Mouse (Mus musculus) heart, embryonic 10.5 days (tissue): ENCODE data around the gene Tbc1d8. TPM values are rescaled to one million over a fixed set of nuclear protein-coding genes. Genes with fewer than 3 reads are reported as not detected.

Source experiments
- DNase-seq: peaks from one replicate; pipeline ENCODE4 v3.0.0-alpha.2; 2017; ENCODE audit warnings: low spot score
- H3K27ac ChIP-seq: fragments of 300-500 bp; sonication (generic); 2 replicates; pipeline ENCODE4 v1.5.1; 2016; ENCODE audit warnings: mild to moderate bottlenecking
- H3K27me3 ChIP-seq: fragments of 300-500 bp; sonication (generic); 2 replicates; pipeline ENCODE4 v1.6.1; 2016; ENCODE audit warnings: mild to moderate bottlenecking; ENCODE audit not compliant: poor library complexity, insufficient read depth, severe bottlenecking
- H3K36me3 ChIP-seq: fragments of 300-500 bp; sonication (generic); 2 replicates; pipeline ENCODE4 v1.6.1; 2016; ENCODE audit warnings: mild to moderate bottlenecking, moderate library complexity
- H3K4me1 ChIP-seq: fragments of 300-500 bp; sonication (generic); 2 replicates; pipeline ENCODE4 v1.6.1; 2016; ENCODE audit warnings: mild to moderate bottlenecking
- H3K4me3 ChIP-seq: fragments of 300-500 bp; sonication (generic); 2 replicates; pipeline ENCODE4 v1.5.1; 2016; ENCODE audit warnings: mild to moderate bottlenecking, moderate library complexity
- H3K9me3 ChIP-seq: fragments of 300-500 bp; sonication (generic); 2 replicates; pipeline ENCODE4 v1.6.1; 2016; ENCODE audit warnings: mild to moderate bottlenecking, moderate library complexity
- WGBS: fragments of 180-500 bp; shearing (Covaris S2); methylation state at CpG from one replicate; pipeline ENCODE4 v1.1.7; 2016; 5-methylcytosine and 5-hydroxymethylcytosine counted together
- polyA plus RNA-seq: library from polyadenylated mRNA; unstranded; fragments of >200 nt; fragmentation: Nextera tagmentation; extraction: Ambion mirVana; gene quantifications from 2 replicates; pipeline ENCODE4 v1.2.1, GENCODE M21; 2016

Tbc1d8 gene
- 7.5 and 11.6 TPM in 2 replicates for polyA plus RNA-seq

DNA sequence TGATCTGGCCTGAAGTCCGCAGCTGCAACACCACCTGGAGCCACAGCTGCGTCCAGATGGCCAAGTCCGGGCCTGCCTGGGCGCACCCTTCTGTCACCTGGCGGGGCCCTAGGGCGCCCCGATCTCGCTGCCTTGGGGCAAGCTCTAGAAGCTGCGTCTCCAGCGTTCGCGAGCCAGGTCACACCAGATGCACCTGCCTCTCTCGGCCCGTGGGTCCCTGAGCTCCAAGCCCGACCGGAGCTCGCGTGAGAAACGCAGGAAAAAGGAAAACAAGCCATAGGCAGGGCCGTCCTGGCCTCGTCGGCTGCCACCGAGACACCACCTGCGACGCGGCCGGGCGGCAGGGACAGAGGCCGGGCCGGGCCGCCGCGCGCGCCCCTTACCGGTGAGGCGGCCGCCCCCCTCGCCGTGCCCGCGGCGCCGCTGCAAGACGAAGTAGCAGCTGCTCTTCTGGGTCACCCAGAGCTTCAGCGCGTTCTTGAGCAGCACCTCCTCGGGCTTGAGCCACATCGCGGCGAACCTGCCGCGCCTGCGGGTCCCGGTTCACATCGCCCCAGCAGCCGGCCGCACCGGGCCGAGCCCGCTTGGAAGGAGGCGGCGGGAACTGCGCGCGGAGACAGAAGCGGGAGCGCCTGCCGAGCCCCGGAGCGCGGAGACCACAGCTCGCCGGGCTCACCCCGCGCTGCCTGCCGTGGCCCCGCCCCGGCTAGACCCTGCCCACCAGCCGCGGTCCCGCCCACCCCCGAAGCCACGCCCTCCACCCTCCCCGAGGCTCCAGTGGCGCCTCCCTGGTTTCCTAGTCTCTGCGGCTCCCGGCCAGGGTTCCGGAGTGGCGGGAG, at the start of gene Tbc1d8:
Gene Tbc1d8 (minus strand): TSS at position 699 of the 839 bp plus-strand sequence.
- under 1% methylated on average over 86 of the region's 90 CpGs for WGBS
- Histone ChIP-seq H3K4me3 (peak within 1 kb of the TSS; percentile 79), H3K4me1 (peaks cover 13% of the 10 kb centered on the region), H3K36me3 (0 out of 2 replicates have a peak, but pooled peaks cover 4% of the 10 kb centered on the region), H3K27me3 (peaks cover 13% of the 10 kb centered on the region), H3K27ac (peak within 1 kb of the TSS; percentile 91), H3K9me3 (no peaks in the 10 kb centered on the region)
- DNase-seq = peak; percentile 96

DNA sequence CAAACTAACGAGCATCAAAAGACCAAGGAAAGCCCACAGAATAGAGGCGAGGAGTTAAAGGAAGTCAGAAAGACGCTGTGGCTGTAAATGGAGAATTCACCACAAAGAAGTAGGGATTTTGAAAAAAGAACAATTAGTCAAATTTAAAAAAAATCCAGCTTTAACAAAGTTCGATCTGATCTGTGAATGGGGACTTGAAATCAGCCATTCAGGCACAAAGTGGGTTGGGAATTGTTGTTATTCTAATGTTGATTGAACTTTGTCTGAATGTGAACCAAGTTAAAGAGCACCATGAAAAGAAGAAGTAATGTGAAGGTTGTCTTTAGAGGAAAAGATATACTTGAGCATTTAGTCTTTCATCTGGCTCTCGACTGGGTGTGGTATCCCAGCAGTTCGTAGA, 49.8 kb upstream of the Tbc1d8 start:
- H3K27ac ChIP-seq = no peak overlapping the region
- H3K4me3 ChIP-seq = no peak overlapping the region
- H3K9me3 ChIP-seq = no peaks in the 10 kb centered on the region
- WGBS = 75% methylated on average over 6 of the region's 6 CpGs
- no peaks in the 10 kb centered on the region for H3K36me3 ChIP-seq
- no peak for DNase-seq
- H3K27me3 ChIP-seq = no peaks in the 10 kb centered on the region
- H3K4me1 ChIP-seq = no peaks in the 10 kb centered on the region

DNA sequence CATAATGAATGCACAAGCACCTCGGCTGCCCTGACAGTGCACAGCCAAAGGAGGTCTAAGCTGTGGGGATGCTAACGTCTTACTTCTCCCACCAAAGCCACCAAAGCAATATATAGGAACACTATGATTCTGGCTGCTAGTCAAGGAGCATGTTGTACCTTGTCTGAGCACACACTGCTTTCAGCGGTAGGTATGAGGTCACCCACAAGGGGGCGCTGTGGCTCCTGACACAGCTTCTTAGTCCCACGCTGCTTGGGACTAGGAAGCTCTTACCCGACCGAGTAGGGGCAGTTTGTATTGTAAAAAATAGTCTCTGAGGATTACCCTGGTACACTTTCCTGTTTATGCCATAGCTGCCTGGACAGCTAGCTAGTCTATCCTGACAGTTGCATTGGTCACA, 48.9 kb upstream of the Tbc1d8 start:
- no peaks in the 10 kb centered on the region for H3K36me3 ChIP-seq
- no peak overlapping the region for H3K4me3 ChIP-seq
- H3K27me3 ChIP-seq = no peaks in the 10 kb centered on the region
- no peak overlapping the region for H3K27ac ChIP-seq
- DNase-seq = no peak
- H3K9me3 ChIP-seq = no peaks in the 10 kb centered on the region
- no peaks in the 10 kb centered on the region for H3K4me1 ChIP-seq
- 9% methylated on average over 7 of the region's 7 CpGs for WGBS

DNA sequence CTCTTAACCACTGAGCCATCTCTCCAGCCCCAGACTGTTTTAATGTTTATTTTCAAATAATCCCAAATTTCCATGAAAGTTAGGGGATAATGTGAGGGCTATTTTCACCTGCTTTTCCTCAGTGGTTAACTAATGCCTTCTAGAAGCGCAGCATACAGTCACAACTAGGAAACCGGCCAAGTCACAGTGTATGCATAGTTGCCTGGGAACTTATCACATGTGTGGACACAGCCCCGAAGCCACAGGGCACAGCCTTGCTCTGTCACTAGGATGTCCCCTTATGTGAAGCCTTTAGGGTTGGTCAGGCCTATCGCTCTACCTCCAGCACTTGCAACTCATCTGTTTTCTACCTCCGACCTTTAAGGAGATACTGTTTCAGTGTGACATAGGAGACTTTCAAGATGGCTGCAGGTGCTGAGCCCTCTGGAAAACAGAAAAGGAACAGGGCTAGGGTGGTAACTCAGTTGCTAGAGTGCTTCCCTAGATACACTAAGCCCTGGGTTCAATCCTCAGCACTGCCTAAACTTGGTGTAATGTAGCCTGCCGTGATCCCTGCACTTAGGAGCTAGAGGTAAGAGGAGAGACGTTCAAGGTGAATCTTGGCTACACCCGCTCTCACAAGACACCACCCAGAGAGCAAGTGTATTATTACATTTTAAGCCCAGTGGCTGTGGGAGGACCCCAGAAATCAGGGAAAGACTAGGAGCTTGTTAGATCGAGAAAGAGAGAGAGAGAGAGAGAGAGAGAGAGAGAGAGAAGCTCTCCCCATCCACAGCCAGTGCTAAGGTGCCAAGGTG, 48.0 kb upstream of the Tbc1d8 start:
- DNase-seq = no peak
- Histone ChIP-seq H3K36me3 (no peaks in the 10 kb centered on the region), H3K27ac (no peak overlapping the region), H3K4me1 (no peaks in the 10 kb centered on the region), H3K4me3 (no peak overlapping the region), H3K27me3 (no peaks in the 10 kb centered on the region), H3K9me3 (no peaks in the 10 kb centered on the region)
- 80% methylated on average over 9 of the region's 9 CpGs for WGBS

DNA sequence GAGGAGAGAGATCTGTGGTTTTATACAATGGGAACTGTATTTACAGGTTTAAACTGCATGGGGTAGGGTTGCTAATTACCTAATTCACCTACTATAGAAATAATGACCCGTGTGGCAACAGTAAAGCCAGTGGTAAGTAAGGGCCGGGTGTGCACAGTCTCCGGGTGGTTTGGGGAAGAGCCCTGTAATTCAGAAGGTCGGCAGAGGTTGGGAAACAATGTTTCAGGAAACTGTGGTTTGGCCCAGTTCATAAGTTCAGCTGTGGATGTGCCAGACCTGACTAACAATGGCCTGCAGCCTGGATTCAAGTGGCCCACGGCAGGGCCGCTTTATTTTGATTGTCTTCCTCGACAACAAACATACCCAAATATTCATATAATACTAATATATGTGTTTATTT, 47.2 kb upstream of the Tbc1d8 start:
- H3K27me3 ChIP-seq = no peaks in the 10 kb centered on the region
- DNase-seq = no peak
- no peaks in the 10 kb centered on the region for H3K9me3 ChIP-seq
- H3K27ac ChIP-seq = no peak overlapping the region
- H3K4me1 ChIP-seq = no peaks in the 10 kb centered on the region
- WGBS = 76% methylated on average over 7 of the region's 7 CpGs
- H3K4me3 ChIP-seq = no peak overlapping the region
- no peaks in the 10 kb centered on the region for H3K36me3 ChIP-seq

DNA sequence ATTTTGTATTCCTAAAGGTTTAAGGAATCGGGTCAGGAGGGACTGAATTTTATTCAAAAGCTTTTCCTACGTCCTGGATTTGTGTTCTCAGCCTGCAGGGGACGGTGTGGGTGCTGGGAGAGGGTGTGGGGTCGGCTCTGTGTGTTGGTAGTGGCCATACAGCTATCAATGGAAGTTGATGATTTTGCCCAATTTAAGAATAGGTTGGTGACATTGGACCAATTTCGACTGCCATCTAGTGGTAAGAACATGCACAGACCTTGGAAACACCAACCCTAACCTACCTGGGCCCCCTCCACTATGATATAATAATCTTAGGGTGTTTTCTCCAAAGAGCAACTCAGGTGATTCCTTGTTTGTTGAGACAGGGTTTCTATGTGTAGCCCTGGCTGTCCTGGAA, 44.0 kb upstream of the Tbc1d8 start:
- Histone ChIP-seq H3K9me3 (no peaks in the 10 kb centered on the region), H3K4me1 (no peaks in the 10 kb centered on the region), H3K27me3 (no peaks in the 10 kb centered on the region), H3K27ac (no peak overlapping the region), H3K36me3 (no peaks in the 10 kb centered on the region), H3K4me3 (no peak overlapping the region)
- DNase-seq = no peak
- 30% methylated on average over 5 of the region's 5 CpGs for WGBS

DNA sequence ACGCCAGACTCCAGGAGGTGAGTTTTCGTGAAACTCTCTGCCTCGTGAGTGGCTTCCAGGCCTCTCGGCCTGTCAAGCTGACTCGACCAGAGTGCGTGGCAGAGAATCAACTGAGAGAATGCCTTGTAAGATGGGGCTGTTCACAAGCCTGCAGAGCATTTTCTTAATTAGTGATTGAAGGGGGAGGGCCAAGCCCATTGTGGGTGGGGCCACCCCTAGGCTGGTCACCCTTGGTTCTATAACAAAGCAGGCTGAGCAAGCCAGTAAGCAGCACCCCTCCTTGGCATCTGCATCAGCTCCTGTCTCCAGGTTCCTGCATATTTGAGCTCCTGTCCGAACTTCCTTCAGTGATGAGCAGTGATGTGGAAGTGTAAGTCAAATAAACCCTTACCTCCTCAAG, 42.8 kb upstream of the Tbc1d8 start:
- no peaks in the 10 kb centered on the region for H3K9me3 ChIP-seq
- no peak overlapping the region for H3K27ac ChIP-seq
- no peaks in the 10 kb centered on the region for H3K36me3 ChIP-seq
- WGBS = 90% methylated on average over 7 of the region's 7 CpGs
- no peak for DNase-seq
- no peaks in the 10 kb centered on the region for H3K4me1 ChIP-seq
- H3K4me3 ChIP-seq = no peak overlapping the region
- no peaks in the 10 kb centered on the region for H3K27me3 ChIP-seq

DNA sequence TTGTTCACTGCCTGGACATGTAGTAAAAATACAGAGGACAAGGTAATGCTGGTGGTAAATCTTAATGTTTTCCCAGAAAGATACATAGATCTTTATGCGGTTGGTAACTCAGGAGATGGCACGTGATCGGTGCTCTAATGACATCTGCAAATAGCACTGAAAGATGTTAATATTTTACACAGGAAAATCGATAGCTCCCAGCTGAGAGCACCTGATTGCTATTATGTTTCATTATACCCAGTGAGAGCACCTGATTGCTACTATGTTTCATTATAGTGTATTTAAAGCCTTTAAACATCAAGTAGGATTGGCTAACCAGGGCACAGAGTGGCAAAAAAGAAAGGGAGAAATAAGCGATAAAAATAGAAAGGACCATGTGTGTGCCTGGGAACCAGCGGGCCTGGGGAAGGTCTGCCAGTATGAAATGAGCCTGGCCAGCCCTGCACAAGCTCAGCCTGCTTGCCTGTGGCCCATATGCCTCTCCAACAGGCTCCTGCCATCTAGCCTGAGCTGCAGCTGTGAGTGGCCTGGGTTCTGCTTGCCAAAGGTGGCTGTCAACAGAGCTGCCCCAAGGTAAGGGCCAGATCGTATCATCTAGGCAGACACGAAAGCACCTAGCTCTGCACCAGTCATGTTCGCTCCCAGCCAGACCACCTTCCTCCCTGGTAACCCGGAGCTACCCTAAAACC, 36.9 kb upstream of the Tbc1d8 start:
- H3K36me3 ChIP-seq = no peaks in the 10 kb centered on the region
- 80% methylated on average over 10 of the region's 10 CpGs for WGBS
- 0 out of 2 replicates have a peak, but pooled peaks cover 4% of the 10 kb centered on the region for H3K4me1 ChIP-seq
- no peak overlapping the region for H3K27ac ChIP-seq
- no peak overlapping the region for H3K4me3 ChIP-seq
- DNase-seq = no peak
- H3K27me3 ChIP-seq = no peaks in the 10 kb centered on the region
- H3K9me3 ChIP-seq = no peaks in the 10 kb centered on the region

DNA sequence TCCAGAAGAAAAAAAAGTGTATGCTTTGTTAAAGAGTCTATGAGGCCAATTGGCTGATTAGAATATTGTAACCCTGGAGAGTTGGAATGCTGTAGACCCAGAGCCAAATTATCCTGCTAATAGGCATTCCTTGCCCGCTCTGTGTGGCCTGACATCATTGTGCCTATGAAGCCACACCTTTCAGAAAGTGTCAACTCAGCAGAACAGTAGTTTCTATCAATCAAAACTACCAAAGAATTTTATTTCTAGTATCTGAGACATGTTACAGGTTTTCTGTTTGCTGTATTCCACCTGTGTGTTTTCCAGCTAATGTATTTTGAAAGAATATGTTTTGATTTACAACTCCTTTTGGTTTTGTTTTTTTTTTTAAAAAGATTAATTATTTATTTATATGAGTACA, 33.6 kb upstream of the Tbc1d8 start:
- H3K4me1 ChIP-seq = peaks cover 20% of the 10 kb centered on the region; the same call in 1 of the 2 replicates
- WGBS = 83% methylated on average over 1 of the region's 1 CpGs
- H3K9me3 ChIP-seq = no peaks in the 10 kb centered on the region
- no peaks in the 10 kb centered on the region for H3K27me3 ChIP-seq
- no peaks in the 10 kb centered on the region for H3K36me3 ChIP-seq
- H3K27ac ChIP-seq = no peak overlapping the region
- H3K4me3 ChIP-seq = no peak overlapping the region
- no peak for DNase-seq

DNA sequence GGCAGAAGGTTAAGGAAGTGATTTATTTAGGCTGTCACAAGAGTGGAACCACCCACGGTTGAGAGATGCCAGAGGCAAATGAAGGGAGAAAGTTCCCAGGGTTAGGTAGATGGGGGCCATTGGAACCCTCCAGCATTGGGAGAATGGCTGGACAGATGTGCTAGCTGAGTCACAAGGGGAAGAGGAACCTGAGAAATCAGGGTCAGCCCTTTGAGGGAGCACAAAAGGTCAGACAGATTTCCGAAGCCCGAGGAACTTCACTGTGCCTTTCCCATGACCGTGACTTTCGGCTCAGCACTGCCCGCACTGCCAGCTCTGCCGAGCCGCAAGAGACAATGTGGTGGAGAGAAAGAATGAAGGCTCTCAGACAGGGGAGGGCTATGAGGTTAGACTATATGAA, 33.2 kb upstream of the Tbc1d8 start:
- Histone ChIP-seq H3K4me1 (peaks cover 20% of the 10 kb centered on the region; the same call in 1 of the 2 replicates), H3K36me3 (no peaks in the 10 kb centered on the region), H3K27ac (no peak overlapping the region), H3K9me3 (no peaks in the 10 kb centered on the region), H3K27me3 (no peaks in the 10 kb centered on the region), H3K4me3 (no peak overlapping the region)
- 77% methylated on average over 8 of the region's 8 CpGs for WGBS
- no peak for DNase-seq

DNA sequence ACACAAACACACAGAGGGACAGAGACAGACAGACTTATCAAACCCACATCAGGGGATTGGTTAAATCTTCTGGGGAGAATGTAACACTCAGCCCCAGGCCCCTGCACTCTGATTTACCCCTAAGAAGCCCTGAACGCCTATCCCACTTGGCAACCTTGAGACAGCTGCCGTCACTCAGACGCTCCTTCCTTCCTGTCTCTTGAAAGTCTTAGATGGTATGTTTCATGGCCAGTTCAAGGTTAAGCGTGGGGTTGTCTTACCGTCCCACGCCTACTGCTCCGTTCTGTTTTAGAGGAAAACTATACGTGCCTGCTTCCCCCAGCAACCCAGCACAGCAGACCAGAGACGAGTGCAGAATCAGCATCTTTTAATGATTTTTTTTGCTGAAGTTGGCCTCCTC, 27.0 kb upstream of the Tbc1d8 start:
- no peak overlapping the region for H3K27ac ChIP-seq
- no peak for DNase-seq
- no peaks in the 10 kb centered on the region for H3K27me3 ChIP-seq
- H3K9me3 ChIP-seq = no peaks in the 10 kb centered on the region
- WGBS = 68% methylated on average over 9 of the region's 9 CpGs
- H3K4me3 ChIP-seq = no peak overlapping the region
- peaks cover 16% of the 10 kb centered on the region; the same call in 1 of the 2 replicates for H3K4me1 ChIP-seq
- H3K36me3 ChIP-seq = no peaks in the 10 kb centered on the region

DNA sequence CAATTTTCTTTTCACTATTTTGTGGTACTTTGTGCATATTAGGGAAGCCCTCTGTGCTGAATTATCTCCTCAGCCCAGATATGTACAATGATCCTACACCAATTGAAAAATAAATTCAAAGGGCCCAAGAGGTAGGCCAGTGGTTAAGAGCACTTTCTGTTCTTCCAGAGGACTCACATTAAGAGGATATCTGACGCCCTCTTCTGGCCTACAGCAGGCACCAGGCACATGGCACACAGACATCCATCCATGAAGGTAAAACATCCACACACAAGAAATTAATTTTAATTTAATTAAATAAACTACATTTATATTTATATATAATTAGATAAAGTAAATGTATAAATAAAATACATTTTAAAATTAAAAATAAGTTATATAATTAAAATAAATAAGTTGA, 25.7 kb upstream of the Tbc1d8 start:
- Histone ChIP-seq H3K4me1 (peaks cover 10% of the 10 kb centered on the region; the same call in 1 of the 2 replicates), H3K4me3 (no peak overlapping the region), H3K27me3 (no peaks in the 10 kb centered on the region), H3K36me3 (no peaks in the 10 kb centered on the region), H3K9me3 (no peaks in the 10 kb centered on the region), H3K27ac (no peak overlapping the region)
- WGBS = 5% methylated on average over 1 of the region's 1 CpGs
- DNase-seq = no peak
